Mouse (Mus musculus) hematopoietic stem cell, adult 5-6 weeks (primary cell): Measurements from ENCODE around the gene Stom. TPM values are rescaled to one million over a fixed set of nuclear protein-coding genes. Genes with fewer than 3 reads are reported as not detected.
A peak's percentile ranks its signal among the peaks of the same experiment; 100 is the strongest.

Source experiments
- ATAC-seq, 2 experiments: fragments of 125-278 bp in 1 of 2; replicated peaks in 1 of 2; 2 replicates each; pipeline ENCODE4 v1.8.0; 2016 to 2017; ENCODE audit warnings: inconsistent platforms in 2 of 2, mild to moderate bottlenecking in 2 of 2, moderate number of reproducible peaks in 2 of 2, low read depth in 1 of 2, moderate TSS enrichment in 1 of 2; ENCODE audit not compliant: low FRiP score in 2 of 2, poor library complexity in 2 of 2, severe bottlenecking in 2 of 2, insufficient read depth in 1 of 2, low TSS enrichment in 1 of 2
- total RNA-seq: library from RNA; stranded (forward); fragments of 172-1452, 232-1000 nt; gene quantifications from 2 replicates; pipeline ENCODE4 v1.2.3, GENCODE M21; 2017

The Stom gene
- total RNA-seq, result 34.7 and 40.0 TPM in 2 replicates

- ATAC-seq, result peak; percentile 96 to 97
Observed at GRCm38 (mm10) chr2:35336388-35337280, at the start of gene Stom. Stom (minus strand) TSS chr2:35336976.

- ATAC-seq, result no peak
Observed at GRCm38 (mm10) chr2:35385441-35385871, 48.7 kb upstream of the Stom start.

- no peak for ATAC-seq
Observed at GRCm38 (mm10) chr2:35379306-35379705, 42.5 kb upstream of the Stom start.

- ATAC-seq, result peak; percentile 42 to 51
Observed at GRCm38 (mm10) chr2:35377600-35377999, 40.8 kb upstream of the Stom start.

GRCm38 (mm10) chr2:35373003-35373402 is 36.2 kb upstream of the Stom start:
- no peak for ATAC-seq

- no peak for ATAC-seq
Observed at GRCm38 (mm10) chr2:35370686-35371085, 33.9 kb upstream of the Stom start.

- no peak for ATAC-seq
Observed at GRCm38 (mm10) chr2:35367629-35368028, 30.9 kb upstream of the Stom start, which contains the start of gene 4930568D16Rik. 4930568D16Rik (minus strand) TSS chr2:35367729.

GRCm38 (mm10) chr2:35349184-35349583 is 12.4 kb upstream of the Stom start:
- peak; percentile 80 to 91 for ATAC-seq

GRCm38 (mm10) chr2:35345984-35346383 is 9.2 kb upstream of the Stom start:
- ATAC-seq, result peak; percentile 47 to 49; a peak in 2 of 4 replicates

GRCm38 (mm10) chr2:35342605-35343004 is 5.8 kb upstream of the Stom start:
- no peak for ATAC-seq

GRCm38 (mm10) chr2:35338707-35339106 is 1.9 kb upstream of the Stom start:
- ATAC-seq, result no peak

GRCm38 (mm10) chr2:35338036-35338435 is 1.3 kb upstream of the Stom start:
- no peak for ATAC-seq

- ATAC-seq, result no peak
Observed at GRCm38 (mm10) chr2:35337419-35337818, 643 bp upstream of the Stom start.

- ATAC-seq, result no peak
Observed at GRCm38 (mm10) chr2:35335620-35336019, 1.2 kb downstream of the Stom start.

GRCm38 (mm10) chr2:35333670-35334069 is 3.1 kb downstream of the Stom start:
- ATAC-seq, result no peak

- ATAC-seq, result no peak
Observed at GRCm38 (mm10) chr2:35331205-35331604, 5.6 kb downstream of the Stom start.

- ATAC-seq, result no peak
Observed at GRCm38 (mm10) chr2:35329061-35329460, 7.7 kb downstream of the Stom start.

- ATAC-seq, result 0 out of 4 replicates have a peak, but pooled peaks of 1 of the 2 experiments have one; percentile 15
Observed at GRCm38 (mm10) chr2:35328064-35328792, 8.5 kb downstream of the Stom start.
